Mouse (Mus musculus) megakaryocyte, adult 5-6 weeks (primary cell): ENCODE measurements at regions not wholly inside any gene's neighbourhood (a gene's known extent, or its start where the extent isn't known, plus 50 kb on each side); places are given as distances from the start of the nearest gene placed in this dataset.

ENCODE experiments used
- ATAC-seq: 2 replicates; pipeline ENCODE4 v1.8.0; 2016; ENCODE audit warnings: mild to moderate bottlenecking, inconsistent platforms; ENCODE audit not compliant: poor library complexity, severe bottlenecking

GRCm38 (mm10) chr5:148662281-148662741, 109.7 kb upstream of the Ubl3 start:
- ATAC-seq: no peak

- no peak for ATAC-seq
Observed at GRCm38 (mm10) chr5:148661120-148661519, 108.5 kb upstream of the Ubl3 start.

- no peak for ATAC-seq
Observed at GRCm38 (mm10) chr5:148657936-148658640, 105.5 kb upstream of the Ubl3 start.

- peak; percentile 72 for ATAC-seq
Observed at GRCm38 (mm10) chr5:148652525-148653243, 100.1 kb upstream of the Ubl3 start.

GRCm38 (mm10) chr5:148651736-148652135, 99.1 kb upstream of the Ubl3 start:
- peak; percentile 38 for ATAC-seq

- ATAC-seq: 0 out of 2 replicates have a peak, but pooled peaks have one; percentile 3
Observed at GRCm38 (mm10) chr5:148649573-148649972, 97.0 kb upstream of the Ubl3 start.

GRCm38 (mm10) chr5:148649123-148649522, 96.5 kb upstream of the Ubl3 start:
- no peak for ATAC-seq

GRCm38 (mm10) chr5:148647644-148648043, 95.1 kb upstream of the Ubl3 start:
- peak; percentile 19; the same call in 1 of the 2 replicates for ATAC-seq

- ATAC-seq: no peak
Observed at GRCm38 (mm10) chr5:148645772-148646171, 93.2 kb upstream of the Ubl3 start.

GRCm38 (mm10) chr5:148645191-148645681, 92.6 kb upstream of the Ubl3 start:
- ATAC-seq: no peak

GRCm38 (mm10) chr5:148644345-148644744, 91.8 kb upstream of the Ubl3 start:
- ATAC-seq: no peak

GRCm38 (mm10) chr5:148641652-148642395, 89.2 kb upstream of the Ubl3 start:
- ATAC-seq: no peak

- ATAC-seq: no peak
Observed at GRCm38 (mm10) chr5:148640523-148640922, 87.9 kb upstream of the Ubl3 start.

- ATAC-seq: peak; percentile 36; the same call in 1 of the 2 replicates
Observed at GRCm38 (mm10) chr5:148634919-148635356, 82.3 kb upstream of the Ubl3 start.

GRCm38 (mm10) chr5:148633999-148634398, 81.4 kb upstream of the Ubl3 start:
- ATAC-seq: peak; percentile 86

GRCm38 (mm10) chr5:148633331-148633730, 80.7 kb upstream of the Ubl3 start:
- no peak for ATAC-seq

GRCm38 (mm10) chr5:148632516-148633170, 80.1 kb upstream of the Ubl3 start:
- ATAC-seq: no peak

GRCm38 (mm10) chr5:148631566-148631965, 79.0 kb upstream of the Ubl3 start:
- ATAC-seq: no peak

- no peak for ATAC-seq
Observed at GRCm38 (mm10) chr5:148626014-148626413, 73.4 kb upstream of the Ubl3 start.

- peak; percentile 62 for ATAC-seq
Observed at GRCm38 (mm10) chr5:148624649-148625405, 72.2 kb upstream of the Ubl3 start.
